Mouse (Mus musculus) MEL (cell line): ENCODE measurements around the gene Fahd1. TPM values are rescaled to one million over a fixed set of nuclear protein-coding genes. Genes with fewer than 3 reads are reported as not detected.

Experiments used
- DNase-seq: peaks from one replicate; pipeline ENCODE4 v3.0.0; 2011; ENCODE audit warnings: low read depth, low spot score
- H3K27ac ChIP-seq: 2 replicates; pipeline ENCODE4 v1.5.1; 2012; ENCODE audit warnings: low read depth, mild to moderate bottlenecking, control low read depth, low read length, moderate library complexity; ENCODE audit not compliant: control insufficient read depth
- H3K27me3 ChIP-seq, 2 experiments: fragments of 150-350 bp in 1 of 2; sonication (generic) in 1 of 2; 2 replicates each; pipeline ENCODE4 v1.6.1; 2012; ENCODE audit warnings: low read length in 2 of 2, mild to moderate bottlenecking in 2 of 2, improper control_type of control experiment in 1 of 2, moderate library complexity in 1 of 2; ENCODE audit not compliant: insufficient read depth in 2 of 2, control insufficient read depth in 1 of 2
- H3K36me3 ChIP-seq, 2 experiments: 2 replicates each; pipeline ENCODE4 v1.6.1; 2012 to 2014; ENCODE audit warnings: low read length in 2 of 2, improper control_type of control experiment in 1 of 2, inconsistent platforms in 1 of 2, mild to moderate bottlenecking in 1 of 2; ENCODE audit not compliant: insufficient read depth in 2 of 2, control insufficient read depth in 1 of 2
- H3K4me1 ChIP-seq, 2 experiments: fragments of 150-350 bp in 1 of 2; sonication (generic) in 1 of 2; 2 replicates each; pipeline ENCODE4 v1.6.1; 2012; ENCODE audit warnings: low read length in 2 of 2, improper control_type of control experiment in 1 of 2, mild to moderate bottlenecking in 1 of 2; ENCODE audit not compliant: insufficient read depth in 2 of 2, control insufficient read depth in 1 of 2
- H3K4me3 ChIP-seq, 2 experiments: fragments of 150-350 bp in 1 of 2; sonication (generic) in 1 of 2; 2 replicates each; pipeline ENCODE4 v1.5.1; 2012; ENCODE audit warnings: low read depth in 2 of 2, low read length in 2 of 2, mild to moderate bottlenecking in 2 of 2, moderate library complexity in 2 of 2, control low read depth in 1 of 2, improper control_type of control experiment in 1 of 2; ENCODE audit not compliant: control insufficient read depth in 1 of 2, insufficient read depth in 1 of 2
- H3K79me2 ChIP-seq: 2 replicates; pipeline ENCODE4 v1.6.1; 2012; ENCODE audit warnings: mild to moderate bottlenecking, low read length, moderate library complexity; ENCODE audit not compliant: control insufficient read depth, poor library complexity, insufficient read depth
- H3K9ac ChIP-seq: 2 replicates; pipeline ENCODE4 v1.6.1; 2012; ENCODE audit warnings: low read depth, mild to moderate bottlenecking, control low read depth, low read length, moderate library complexity; ENCODE audit not compliant: control insufficient read depth, poor library complexity, severe bottlenecking
- H3K9me3 ChIP-seq: fragments of 150-350 bp; sonication (generic); replicated peaks from 2 replicates; pipeline ENCODE4 v1.6.1; 2012; ENCODE audit warnings: mild to moderate bottlenecking, low read length, improper control_type of control experiment, moderate library complexity; ENCODE audit not compliant: insufficient read depth
- BHLHE40 ChIP-seq: IDR thresholded peaks from 2 replicates; pipeline ENCODE4 v1.6.1; 2012; ENCODE audit warnings: low read depth, mild to moderate bottlenecking, inconsistent platforms, low read length, improper control_type of control experiment, borderline replicate concordance
- CHD1 ChIP-seq: IDR thresholded peaks from 2 replicates; pipeline ENCODE4 v1.6.1; 2012; ENCODE audit warnings: low read depth, mild to moderate bottlenecking, inconsistent platforms, low read length, improper control_type of control experiment
- CHD2 ChIP-seq: IDR thresholded peaks from 2 replicates; pipeline ENCODE4 v1.6.1; 2011; ENCODE audit warnings: low read length, improper control_type of control experiment
- CTCF ChIP-seq, 3 experiments: IDR thresholded peaks in 2 of 3; conservative IDR thresholded peaks in 1 of 3; 2 replicates each; pipeline ENCODE4 v1.5.1; 2011 to 2012; ENCODE audit warnings: low read length in 3 of 3, low read depth in 2 of 3, mild to moderate bottlenecking in 2 of 3, improper control_type of control experiment in 1 of 3, inconsistent platforms in 1 of 3, mixed read lengths in 1 of 3, moderate library complexity in 1 of 3; ENCODE audit not compliant: control insufficient read depth in 1 of 3, insufficient read depth in 1 of 3, poor library complexity in 1 of 3, severe bottlenecking in 1 of 3
- ETS1 ChIP-seq: IDR thresholded peaks from 2 replicates; pipeline ENCODE4 v1.6.1; 2012; ENCODE audit warnings: low read depth, mild to moderate bottlenecking, inconsistent platforms, low read length, improper control_type of control experiment, moderate library complexity
- GABPA ChIP-seq: IDR thresholded peaks from 2 replicates; pipeline ENCODE4 v1.6.1; 2012; ENCODE audit warnings: low read depth, mild to moderate bottlenecking, inconsistent platforms, low read length, improper control_type of control experiment, moderate library complexity
- JUND ChIP-seq: IDR thresholded peaks from 2 replicates; pipeline ENCODE4 v1.6.1; 2011; ENCODE audit warnings: low read depth, mild to moderate bottlenecking, improper control_type of control experiment, low read length
- MAZ ChIP-seq: IDR thresholded peaks from 2 replicates; pipeline ENCODE4 v1.6.1; 2012; ENCODE audit warnings: low read depth, mild to moderate bottlenecking, inconsistent platforms, low read length, improper control_type of control experiment
- MXI1 ChIP-seq: IDR thresholded peaks from 2 replicates; pipeline ENCODE4 v1.6.1; 2011; ENCODE audit warnings: mild to moderate bottlenecking, low read depth, low read length, improper control_type of control experiment
- MYC ChIP-seq: IDR thresholded peaks from 2 replicates; pipeline ENCODE4 v1.6.1; 2011; ENCODE audit warnings: low read depth, mild to moderate bottlenecking, low read length, improper control_type of control experiment, moderate library complexity
- RCOR1 ChIP-seq: IDR thresholded peaks from 2 replicates; pipeline ENCODE4 v1.6.1; 2012; ENCODE audit warnings: low read depth, mild to moderate bottlenecking, inconsistent platforms, low read length, improper control_type of control experiment
- SMC3 ChIP-seq: IDR thresholded peaks from 2 replicates; pipeline ENCODE4 v1.6.1; 2011; ENCODE audit warnings: low read depth, low read length, improper control_type of control experiment
- TBP ChIP-seq: IDR thresholded peaks from 2 replicates; pipeline ENCODE4 v1.8.0; 2011; ENCODE audit warnings: low read depth, low read length, improper control_type of control experiment
- TCF12 ChIP-seq: IDR thresholded peaks from 2 replicates; pipeline ENCODE4 v1.6.1; 2014; ENCODE audit warnings: low read depth, mild to moderate bottlenecking, inconsistent platforms, low read length, improper control_type of control experiment, moderate library complexity
- USF2 ChIP-seq, 2 experiments: IDR thresholded peaks; 2 replicates each; pipeline ENCODE4 v1.6.1; 2011 to 2012; ENCODE audit warnings: improper control_type of control experiment in 2 of 2, low read length in 2 of 2, borderline replicate concordance in 1 of 2, inconsistent platforms in 1 of 2, low read depth in 1 of 2, mild to moderate bottlenecking in 1 of 2; ENCODE audit not compliant: insufficient read depth in 1 of 2
- ZC3H11A ChIP-seq: IDR thresholded peaks from 2 replicates; pipeline ENCODE4 v1.6.1; 2012; ENCODE audit warnings: low read depth, mild to moderate bottlenecking, inconsistent platforms, low read length, improper control_type of control experiment
- ZMIZ1 ChIP-seq: IDR thresholded peaks from 2 replicates; pipeline ENCODE4 v1.6.1; 2012; ENCODE audit warnings: low read depth, mild to moderate bottlenecking, inconsistent platforms, low read length, improper control_type of control experiment, moderate library complexity
- polyA plus RNA-seq, 2 experiments: library from polyadenylated mRNA; stranded (reverse) in 1 of 2; unstranded in 1 of 2; fragments of >175 nt in 1 of 2; fragments of >200 nt in 1 of 2; gene quantifications; 2 replicates each; pipeline versions ENCODE4 v1.2.1 to v1.2.4; 2012; ENCODE audit warnings: low replicate concordance in 2 of 2, low read depth in 1 of 2; ENCODE audit not compliant: insufficient read length in 2 of 2, insufficient read depth in 1 of 2, missing spikeins in 1 of 2
- total RNA-seq: library from RNA; depleted of rRNA; stranded (reverse); fragments of 300-350 nt; gene quantifications from 2 replicates; pipeline ENCODE4 v1.2.3, GENCODE M21; 2012

The Fahd1 gene
- total and polyA plus RNA-seq, 3 experiments: 2.7 to 4.7 TPM; not detected in 1

GRCm38 (mm10) chr17:24885356-24886133 lies 35.4 kb upstream of the Fahd1 start:
- DNase-seq: no peak
- peak overlapping the region; percentile 80 for H3K9ac ChIP-seq
- TF ChIP-seq BHLHE40 (peak; percentile 44; the same call in 1 of the 2 replicates), TCF12 (no peak), MYC (peak; percentile 80), CHD1 (no peak)
- H3K36me3 ChIP-seq: peaks cover 0 to 2% of the 10 kb centered on the region in 2 experiments; a peak in 2 of 4 replicates
- no peaks in the 10 kb centered on the region for H3K27me3 ChIP-seq
- peak overlapping the region; percentile 13 for H3K27ac ChIP-seq
- peak overlapping the region; percentile 88 to 90 for H3K4me3 ChIP-seq
- H3K9me3 ChIP-seq: no peaks in the 10 kb centered on the region
- peaks cover 0 to 14% of the 10 kb centered on the region in 2 experiments; a peak in 1 of 4 replicates for H3K4me1 ChIP-seq
- H3K79me2 ChIP-seq: peaks cover 22% of the 10 kb centered on the region

GRCm38 (mm10) chr17:24884391-24884790 lies 34.2 kb upstream of the Fahd1 start:
- Histone ChIP-seq H3K27me3 (no peaks in the 10 kb centered on the region), H3K9me3 (no peaks in the 10 kb centered on the region), H3K9ac (no peak overlapping the region), H3K79me2 (peaks cover 22% of the 10 kb centered on the region), H3K4me1 (peaks cover 0 to 14% of the 10 kb centered on the region in 2 experiments; a peak in 1 of 4 replicates), H3K4me3 (no peak overlapping the region), H3K36me3 (peaks cover 0 to 2% of the 10 kb centered on the region in 2 experiments; a peak in 2 of 4 replicates), H3K27ac (no peak overlapping the region)
- no peak for TF ChIP-seq JUND
- no peak for TF ChIP-seq CHD1
- no peak for TF ChIP-seq RCOR1
- no peak for TF ChIP-seq CTCF (IDR thresholded peaks at IDR 0.05 in 2 of 3, conservative IDR thresholded peaks at IDR 0.05 in 1 of 3; ENCODE audit: control insufficient read depth in 1 of 3, insufficient read depth in 1 of 3, low read depth in 2 of 3, low read length in 3 of 3, poor library complexity in 1 of 3, severe bottlenecking in 1 of 3)
- no peak for TF ChIP-seq SMC3
- TF ChIP-seq ETS1: no peak
- no peak for TF ChIP-seq ZC3H11A
- TF ChIP-seq GABPA: no peak
- TF ChIP-seq ZMIZ1: no peak
- no peak for TF ChIP-seq BHLHE40
- TF ChIP-seq TBP: no peak
- no peak for TF ChIP-seq USF2 (IDR thresholded peaks at IDR 0.05; ENCODE audit: borderline replicate concordance in 1 of 2, insufficient read depth in 1 of 2, low read depth in 1 of 2, low read length in 2 of 2)
- TF ChIP-seq MXI1: no peak
- no peak for TF ChIP-seq CHD2
- no peak for TF ChIP-seq MAZ
- DNase-seq: no peak
